Mouse (Mus musculus): ENCODE results near the gene Prss32.
A peak's percentile ranks its signal among the peaks of the same experiment; 100 is the strongest.

DNA sequence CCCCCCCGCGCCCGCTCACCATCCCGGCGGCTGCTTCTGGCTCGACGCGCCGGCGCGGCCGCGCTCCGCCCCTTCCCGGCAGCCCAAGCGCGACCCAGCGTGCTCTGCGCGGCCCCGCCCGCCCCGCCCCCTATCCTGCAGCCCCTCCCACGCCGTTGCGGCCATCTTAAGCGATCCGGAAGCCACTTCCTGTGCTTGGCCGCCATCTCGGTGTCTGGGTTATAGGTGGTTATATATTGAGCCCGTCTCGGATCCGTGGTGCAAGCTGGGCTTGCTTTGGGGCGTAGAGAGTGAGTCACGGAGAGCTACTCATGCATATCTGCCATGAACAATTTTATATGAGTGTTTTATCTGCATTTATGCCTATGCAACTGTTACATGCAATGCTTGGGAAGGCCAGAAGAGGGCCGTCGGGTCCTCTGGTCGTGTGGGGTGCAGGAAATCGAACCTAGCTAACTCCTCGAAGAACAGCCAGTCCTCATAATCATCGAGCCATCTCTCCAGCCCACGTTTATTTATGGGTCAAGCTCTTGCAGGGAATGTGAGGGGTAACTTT is 14.5 kb upstream of the Prss32 start, which contains the start of gene Elob:
- peak; percentile 15; the same call in 1 of the 2 replicates for TF ChIP-seq EP300 (IDR thresholded peaks at IDR 0.05; ENCODE audit: low read depth)
- peak; percentile 39 for TF ChIP-seq CTCF (IDR thresholded peaks at IDR 0.05; ENCODE audit: low read depth)
